Mouse (Mus musculus): ENCODE data around the gene Cdkn2a. TPM values are rescaled to one million over a fixed set of nuclear protein-coding genes. Genes with fewer than 3 reads are reported as not detected.

The Cdkn2a gene
- polyA plus RNA-seq (2012; rRNA removed): 8.4 and 9.8 TPM in 2 replicates

DNA sequence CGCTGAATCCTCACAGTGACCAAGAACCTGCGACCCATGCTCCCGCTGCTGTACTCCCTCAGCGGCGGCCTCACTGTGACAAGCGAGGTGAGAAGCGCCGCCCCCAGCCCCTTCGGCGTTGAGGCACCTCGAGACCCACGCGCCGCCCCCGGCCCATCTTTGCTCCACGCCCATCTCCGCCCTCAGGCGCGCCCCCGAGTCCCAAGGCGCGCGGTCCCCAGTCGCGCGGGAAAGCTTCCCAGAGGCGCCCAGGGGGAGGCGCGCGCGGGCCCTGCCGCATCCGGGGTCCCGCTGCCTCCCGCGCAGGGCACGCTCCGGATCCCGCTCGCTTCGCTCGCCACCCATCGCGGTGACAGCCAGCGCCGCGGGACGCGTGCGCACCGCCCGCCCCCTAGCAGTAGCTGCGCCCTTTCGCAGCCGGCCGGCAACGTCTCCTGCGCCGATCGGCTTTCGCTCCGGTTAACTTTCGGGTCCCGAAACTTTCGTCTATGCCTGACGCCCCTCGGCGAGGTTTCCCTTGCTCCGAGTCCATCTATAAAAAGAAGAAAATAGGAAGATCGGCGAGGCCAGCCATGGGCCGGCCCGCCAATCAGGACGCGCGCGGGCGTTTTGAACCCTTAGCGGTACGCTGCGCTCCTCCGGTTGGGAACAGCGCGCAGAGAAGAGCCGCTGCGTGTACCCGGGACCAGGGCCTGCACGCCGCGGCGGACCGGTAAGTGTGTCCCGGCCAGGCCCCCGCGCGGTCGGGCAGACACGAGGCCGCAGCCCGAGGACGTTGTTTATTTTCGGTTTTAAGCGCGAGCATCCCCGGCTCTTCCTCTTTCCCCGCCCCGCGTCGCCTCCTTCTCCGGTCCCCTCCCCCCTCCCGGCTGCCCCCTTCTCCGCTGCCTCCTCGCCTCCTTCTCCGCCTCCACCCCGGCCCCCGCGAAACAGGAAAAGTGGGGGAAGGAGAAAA, at the start of gene Cdkn2a:
Gene Cdkn2a (minus strand): TSS at position 168 of the 955 bp plus-strand sequence.
- peak; percentile 39 for DNase-seq
- H3K27ac ChIP-seq (ENCODE audit: control insufficient read depth, insufficient read depth, low read length): no peak within 1 kb of the TSS
- WGBS: 2% methylated on average over 113 of the region's 117 CpGs
- H3K4me3 ChIP-seq (ENCODE audit: control insufficient read depth, insufficient read depth, low read length): peak within 1 kb of the TSS; percentile 58
- H3K36me3 ChIP-seq (ENCODE audit: control insufficient read depth, insufficient read depth, low read length): no peaks in the 10 kb centered on the region
- peaks cover 8% of the 10 kb centered on the region; the same call in 1 of the 2 replicates for H3K27me3 ChIP-seq (ENCODE audit: control insufficient read depth, insufficient read depth, low read length)
- TF ChIP-seq CTCF (IDR thresholded peaks at IDR 0.05; ENCODE audit: borderline replicate concordance, control insufficient read depth, extremely low read depth, insufficient read depth, low read length, poor library complexity) (no peak), POLR2A (IDR thresholded peaks at IDR 0.05; ENCODE audit: control insufficient read depth, extremely low read depth, insufficient read depth, low read length, poor library complexity) (no peak)
- peaks cover 6% of the 10 kb centered on the region for H3K4me1 ChIP-seq (replicated peaks; ENCODE audit: control insufficient read depth, insufficient read depth, low read length)

DNA sequence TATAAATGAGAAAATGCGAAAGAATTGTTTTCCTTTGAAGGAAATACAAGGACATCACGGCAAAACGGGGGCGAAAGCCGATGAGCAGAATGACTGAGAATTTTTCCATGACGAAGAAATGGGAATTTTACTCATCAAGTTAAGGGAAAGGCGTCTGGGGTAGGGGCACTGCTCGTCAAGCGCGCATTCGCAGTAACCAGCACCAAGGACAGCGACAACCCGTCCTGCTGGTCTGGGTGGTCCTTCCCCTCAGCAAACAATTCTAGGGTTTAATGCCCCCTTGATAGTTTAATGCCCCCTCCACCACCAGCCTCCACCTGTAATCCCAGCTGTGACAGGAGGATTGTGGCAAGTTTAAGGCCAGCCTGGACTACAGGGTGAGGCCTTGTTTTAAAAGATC, 19.0 kb upstream of the Cdkn2a start:
- DNase-seq: no peak
- H3K27ac ChIP-seq (ENCODE audit: control insufficient read depth, insufficient read depth, low read length): no peak overlapping the region
- H3K27me3 ChIP-seq (ENCODE audit: control insufficient read depth, insufficient read depth, low read length): peaks cover 9% of the 10 kb centered on the region; the same call in 1 of the 2 replicates
- H3K36me3 ChIP-seq (ENCODE audit: control insufficient read depth, insufficient read depth, low read length): no peaks in the 10 kb centered on the region
- 22% methylated on average over 13 of the region's 13 CpGs for WGBS
- 0 out of 2 replicates have a peak, but pooled peaks cover 4% of the 10 kb centered on the region for H3K4me1 ChIP-seq (replicated peaks; ENCODE audit: control insufficient read depth, insufficient read depth, low read length)
- H3K4me3 ChIP-seq (ENCODE audit: control insufficient read depth, insufficient read depth, low read length): no peak overlapping the region
- no peak for TF ChIP-seq POLR2A (IDR thresholded peaks at IDR 0.05; ENCODE audit: control insufficient read depth, extremely low read depth, insufficient read depth, low read length, poor library complexity)
- TF ChIP-seq CTCF (IDR thresholded peaks at IDR 0.05; ENCODE audit: borderline replicate concordance, control insufficient read depth, extremely low read depth, insufficient read depth, low read length, poor library complexity): no peak

DNA sequence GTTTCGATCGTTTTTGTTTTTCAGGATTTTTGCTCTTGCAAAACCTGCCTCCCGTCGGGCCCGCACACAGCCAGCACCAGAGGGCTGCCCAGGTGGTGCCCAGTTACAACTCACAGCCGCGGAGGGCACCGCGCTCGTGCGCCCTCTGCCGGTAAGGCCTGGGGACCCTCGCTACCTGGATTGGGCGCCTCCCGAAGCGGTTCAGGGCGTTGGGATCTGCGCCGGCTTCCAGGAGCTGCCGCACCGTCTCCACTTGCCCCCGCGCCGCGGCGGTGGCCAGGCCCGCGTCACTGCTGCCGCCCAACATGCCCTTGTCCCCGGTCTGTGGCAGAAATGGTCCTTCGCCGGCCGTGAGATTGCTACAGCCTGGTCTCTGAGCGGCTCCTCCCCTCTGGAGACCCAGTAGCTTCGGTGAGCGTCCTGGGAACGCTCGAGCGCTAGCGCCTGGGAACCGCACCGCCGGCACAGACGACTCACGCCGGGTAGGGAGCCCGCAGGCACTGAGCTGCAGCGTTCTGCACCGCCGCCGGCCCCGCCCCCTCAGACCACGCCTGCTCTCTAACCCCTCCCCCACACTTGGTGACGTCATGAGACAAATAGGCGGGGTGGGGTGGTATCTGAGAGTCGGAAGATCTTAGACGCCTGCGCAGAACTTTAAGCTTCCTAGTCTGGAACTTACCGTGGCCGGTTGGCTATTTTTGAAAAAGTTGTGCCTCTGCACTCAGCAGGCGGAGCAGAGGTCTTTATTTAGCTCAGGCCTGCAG, 16.2 kb upstream of the Cdkn2a start, which contains the start of gene Cdkn2b:
Gene Cdkn2b (minus strand): TSS at position 549 of the 764 bp plus-strand sequence.
- WGBS: 2% methylated on average over 61 of the region's 61 CpGs
- peak; percentile 73 for DNase-seq
- Histone ChIP-seq H3K36me3 (ENCODE audit: control insufficient read depth, insufficient read depth, low read length) (no peaks in the 10 kb centered on the region), H3K4me1 (replicated peaks; ENCODE audit: control insufficient read depth, insufficient read depth, low read length) (0 out of 2 replicates have a peak, but pooled peaks cover 4% of the 10 kb centered on the region), H3K27ac (ENCODE audit: control insufficient read depth, insufficient read depth, low read length) (no peak within 1 kb of the TSS), H3K4me3 (ENCODE audit: control insufficient read depth, insufficient read depth, low read length) (peak within 1 kb of the TSS; percentile 43), H3K27me3 (ENCODE audit: control insufficient read depth, insufficient read depth, low read length) (peaks cover 11% of the 10 kb centered on the region; the same call in 1 of the 2 replicates)
- TF ChIP-seq POLR2A (IDR thresholded peaks at IDR 0.05; ENCODE audit: control insufficient read depth, extremely low read depth, insufficient read depth, low read length, poor library complexity) (no peak), CTCF (IDR thresholded peaks at IDR 0.05; ENCODE audit: borderline replicate concordance, control insufficient read depth, extremely low read depth, insufficient read depth, low read length, poor library complexity) (peak; percentile 74; the same call in 1 of the 2 replicates)

DNA sequence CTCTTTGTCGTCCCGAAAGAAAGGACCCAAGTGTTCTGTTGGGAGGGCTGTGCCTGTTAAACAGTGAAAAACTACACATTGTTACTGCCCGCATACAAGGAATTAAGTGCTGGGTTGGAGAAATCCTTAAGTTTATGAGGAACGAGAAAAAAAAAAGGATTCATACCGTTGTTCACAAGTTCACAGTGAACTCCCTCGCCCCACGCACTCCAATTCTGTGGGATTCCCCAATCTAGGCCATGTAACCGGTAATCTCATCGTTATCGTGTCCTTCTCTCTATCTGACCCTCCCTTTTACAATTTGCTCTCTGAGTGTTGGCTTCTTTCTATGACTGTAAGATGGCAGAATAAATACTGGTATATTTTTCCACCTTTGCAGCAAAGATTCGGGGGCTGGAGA, 15.5 kb upstream of the Cdkn2a start:
- no peak overlapping the region for H3K27ac ChIP-seq (ENCODE audit: control insufficient read depth, insufficient read depth, low read length)
- no peak for TF ChIP-seq CTCF (IDR thresholded peaks at IDR 0.05; ENCODE audit: borderline replicate concordance, control insufficient read depth, extremely low read depth, insufficient read depth, low read length, poor library complexity)
- TF ChIP-seq POLR2A (IDR thresholded peaks at IDR 0.05; ENCODE audit: control insufficient read depth, extremely low read depth, insufficient read depth, low read length, poor library complexity): no peak
- no peaks in the 10 kb centered on the region for H3K36me3 ChIP-seq (ENCODE audit: control insufficient read depth, insufficient read depth, low read length)
- H3K4me3 ChIP-seq (ENCODE audit: control insufficient read depth, insufficient read depth, low read length): peak overlapping the region; percentile 43; the same call in 1 of the 2 replicates
- peaks cover 11% of the 10 kb centered on the region; the same call in 1 of the 2 replicates for H3K27me3 ChIP-seq (ENCODE audit: control insufficient read depth, insufficient read depth, low read length)
- 0 out of 2 replicates have a peak, but pooled peaks cover 4% of the 10 kb centered on the region for H3K4me1 ChIP-seq (replicated peaks; ENCODE audit: control insufficient read depth, insufficient read depth, low read length)
- no peak for DNase-seq
- 16% methylated on average over 11 of the region's 11 CpGs for WGBS

DNA sequence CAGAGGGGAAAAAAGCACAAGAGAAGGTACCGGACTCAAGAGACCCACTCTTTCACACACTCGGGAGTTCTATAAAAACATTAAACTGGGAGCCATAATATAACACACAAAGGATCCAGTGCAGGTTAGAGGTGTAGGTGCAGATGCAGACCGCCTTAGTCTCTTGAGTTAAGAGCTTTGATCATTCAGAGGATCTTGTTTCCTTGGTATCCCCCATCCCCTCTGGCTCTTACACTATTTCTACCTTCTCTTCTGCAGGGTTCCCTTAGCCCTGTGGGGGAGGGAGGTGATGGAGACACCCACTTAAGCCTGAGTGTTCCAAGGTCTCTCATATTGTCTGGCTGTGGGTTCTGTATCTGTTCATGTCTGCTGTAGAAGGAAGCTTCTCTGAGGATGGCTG, 13.5 kb upstream of the Cdkn2a start:
- Histone ChIP-seq H3K27me3 (ENCODE audit: control insufficient read depth, insufficient read depth, low read length) (peaks cover 11% of the 10 kb centered on the region; the same call in 1 of the 2 replicates), H3K4me1 (replicated peaks; ENCODE audit: control insufficient read depth, insufficient read depth, low read length) (0 out of 2 replicates have a peak, but pooled peaks cover 4% of the 10 kb centered on the region), H3K4me3 (ENCODE audit: control insufficient read depth, insufficient read depth, low read length) (no peak overlapping the region), H3K27ac (ENCODE audit: control insufficient read depth, insufficient read depth, low read length) (no peak overlapping the region), H3K36me3 (ENCODE audit: control insufficient read depth, insufficient read depth, low read length) (no peaks in the 10 kb centered on the region)
- no peak for DNase-seq
- TF ChIP-seq CTCF (IDR thresholded peaks at IDR 0.05; ENCODE audit: borderline replicate concordance, control insufficient read depth, extremely low read depth, insufficient read depth, low read length, poor library complexity) (no peak), POLR2A (IDR thresholded peaks at IDR 0.05; ENCODE audit: control insufficient read depth, extremely low read depth, insufficient read depth, low read length, poor library complexity) (no peak)
- WGBS: 23% methylated on average over 3 of the region's 3 CpGs
